Mouse (Mus musculus) MEL (cell line): ENCODE data around the gene Baiap2l2.

Experiments
- CTCF ChIP-seq, 3 experiments: IDR thresholded peaks in 2 of 3; conservative IDR thresholded peaks in 1 of 3; 2 replicates each; pipeline ENCODE4 v1.5.1; 2011 to 2012; ENCODE audit warnings: low read length in 3 of 3, low read depth in 2 of 3, mild to moderate bottlenecking in 2 of 3, improper control_type of control experiment in 1 of 3, inconsistent platforms in 1 of 3, mixed read lengths in 1 of 3, moderate library complexity in 1 of 3; ENCODE audit not compliant: control insufficient read depth in 1 of 3, insufficient read depth in 1 of 3, poor library complexity in 1 of 3, severe bottlenecking in 1 of 3
- EP300 ChIP-seq, 2 experiments: IDR thresholded peaks; 2 replicates each; pipeline ENCODE4 v1.6.1; 2011; ENCODE audit warnings: improper control_type of control experiment in 2 of 2, low read length in 2 of 2, low read depth in 1 of 2, mild to moderate bottlenecking in 1 of 2
- GABPA ChIP-seq: IDR thresholded peaks from 2 replicates; pipeline ENCODE4 v1.6.1; 2012; ENCODE audit warnings: low read depth, mild to moderate bottlenecking, inconsistent platforms, low read length, improper control_type of control experiment, moderate library complexity
- KAT2A ChIP-seq: conservative IDR thresholded peaks from 2 replicates; pipeline ENCODE4 v1.6.1; 2012; ENCODE audit warnings: low read depth, low read length, improper control_type of control experiment, inconsistent platforms
- MEF2A ChIP-seq: IDR thresholded peaks from 2 replicates; pipeline ENCODE4 v1.6.1; 2014; ENCODE audit warnings: low read depth, mild to moderate bottlenecking, inconsistent platforms, low read length, improper control_type of control experiment; ENCODE audit not compliant: poor library complexity, insufficient replicate concordance, severe bottlenecking; ENCODE audit errors: extremely low read depth
- NELFE ChIP-seq: IDR thresholded peaks from 2 replicates; pipeline ENCODE4 v1.6.1; 2011; ENCODE audit warnings: low read depth, low read length, improper control_type of control experiment
- NRF1 ChIP-seq: IDR thresholded peaks from 2 replicates; pipeline ENCODE4 v1.6.1; 2014; ENCODE audit warnings: low read depth, mild to moderate bottlenecking, inconsistent platforms, low read length, improper control_type of control experiment, moderate library complexity; ENCODE audit not compliant: poor library complexity, insufficient read depth, severe bottlenecking
- POLR2A ChIP-seq, 2 experiments: IDR thresholded peaks; 2 replicates each; pipeline ENCODE4 v1.6.1; 2011 to 2012; ENCODE audit warnings: low read length in 2 of 2, mild to moderate bottlenecking in 2 of 2, control low read depth in 1 of 2, improper control_type of control experiment in 1 of 2, low read depth in 1 of 2, moderate library complexity in 1 of 2; ENCODE audit not compliant: control insufficient read depth in 1 of 2, insufficient read depth in 1 of 2, poor library complexity in 1 of 2
- USF2 ChIP-seq, 2 experiments: IDR thresholded peaks; 2 replicates each; pipeline ENCODE4 v1.6.1; 2011 to 2012; ENCODE audit warnings: improper control_type of control experiment in 2 of 2, low read length in 2 of 2, borderline replicate concordance in 1 of 2, inconsistent platforms in 1 of 2, low read depth in 1 of 2, mild to moderate bottlenecking in 1 of 2; ENCODE audit not compliant: insufficient read depth in 1 of 2
- ZC3H11A ChIP-seq: IDR thresholded peaks from 2 replicates; pipeline ENCODE4 v1.6.1; 2012; ENCODE audit warnings: low read depth, mild to moderate bottlenecking, inconsistent platforms, low read length, improper control_type of control experiment

DNA sequence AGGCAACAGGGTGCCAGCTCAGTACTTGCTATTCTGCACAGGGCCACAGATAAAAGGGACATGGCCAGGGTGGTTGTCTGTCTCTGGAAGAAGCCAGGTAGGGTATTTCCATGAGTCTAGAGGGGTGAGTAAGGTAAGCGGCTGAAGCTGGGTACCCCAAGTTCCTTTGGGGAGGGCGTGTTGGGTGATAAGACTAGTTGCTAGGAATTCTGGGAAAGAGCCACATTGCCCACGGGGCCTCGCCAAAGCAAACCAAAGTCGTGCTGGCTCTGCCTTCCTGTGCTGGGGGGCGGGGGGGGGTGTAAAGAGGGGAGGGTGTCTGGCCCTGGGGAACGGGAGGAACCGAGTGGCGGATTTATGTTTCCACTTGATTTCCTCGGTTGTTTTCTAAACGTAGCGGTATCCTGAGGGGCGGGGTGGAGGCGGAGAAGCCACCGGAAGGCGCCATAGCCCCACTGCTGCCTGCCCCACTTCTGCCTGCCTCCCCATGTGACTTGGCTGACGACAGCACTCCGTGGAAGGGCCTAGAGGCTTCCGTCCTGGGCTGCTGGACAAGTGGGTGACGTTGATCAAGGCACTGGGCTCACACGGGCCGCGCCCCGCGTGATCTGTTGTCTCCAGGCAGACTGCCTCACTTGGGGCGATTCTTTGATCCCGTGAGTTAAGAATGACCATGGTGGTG lies 76.4 kb downstream of the Baiap2l2 start:
- TF ChIP-seq USF2 (IDR thresholded peaks at IDR 0.05; ENCODE audit: borderline replicate concordance in 1 of 2, insufficient read depth in 1 of 2, low read depth in 1 of 2, low read length in 2 of 2) (peak in 1 of 2 experiments; percentile 53; a peak in 1 of 4 replicates), POLR2A (IDR thresholded peaks at IDR 0.05; ENCODE audit: control insufficient read depth in 1 of 2, insufficient read depth in 1 of 2, low read depth in 1 of 2, low read length in 2 of 2, poor library complexity in 1 of 2) (peak; percentile 59 to 87; a peak in 3 of 4 replicates), MEF2A (no peak), EP300 (IDR thresholded peaks at IDR 0.05; ENCODE audit: low read depth in 1 of 2, low read length in 2 of 2) (no peak), CTCF (IDR thresholded peaks at IDR 0.05 in 2 of 3, conservative IDR thresholded peaks at IDR 0.05 in 1 of 3; ENCODE audit: control insufficient read depth in 1 of 3, insufficient read depth in 1 of 3, low read depth in 2 of 3, low read length in 3 of 3, poor library complexity in 1 of 3, severe bottlenecking in 1 of 3) (no peak), NELFE (peak; percentile 84), NRF1 (no peak), ZC3H11A (no peak), GABPA (no peak), KAT2A (no peak)
